Mouse (Mus musculus) urinary bladder, postnatal 4 days (tissue): ENCODE data around the gene Scg3.
"Not testable (repeated sequence)": the region's sequence is repeated elsewhere in the genome, so short reads cannot be mapped to it uniquely, and the experiment has no call there.

Source experiments
- DNase-seq, 2 experiments: peaks; one replicate each; pipeline ENCODE4 v3.0.0; 2021 to 2022; ENCODE audit warnings: low spot score in 2 of 2

Scg3 gene

DNA sequence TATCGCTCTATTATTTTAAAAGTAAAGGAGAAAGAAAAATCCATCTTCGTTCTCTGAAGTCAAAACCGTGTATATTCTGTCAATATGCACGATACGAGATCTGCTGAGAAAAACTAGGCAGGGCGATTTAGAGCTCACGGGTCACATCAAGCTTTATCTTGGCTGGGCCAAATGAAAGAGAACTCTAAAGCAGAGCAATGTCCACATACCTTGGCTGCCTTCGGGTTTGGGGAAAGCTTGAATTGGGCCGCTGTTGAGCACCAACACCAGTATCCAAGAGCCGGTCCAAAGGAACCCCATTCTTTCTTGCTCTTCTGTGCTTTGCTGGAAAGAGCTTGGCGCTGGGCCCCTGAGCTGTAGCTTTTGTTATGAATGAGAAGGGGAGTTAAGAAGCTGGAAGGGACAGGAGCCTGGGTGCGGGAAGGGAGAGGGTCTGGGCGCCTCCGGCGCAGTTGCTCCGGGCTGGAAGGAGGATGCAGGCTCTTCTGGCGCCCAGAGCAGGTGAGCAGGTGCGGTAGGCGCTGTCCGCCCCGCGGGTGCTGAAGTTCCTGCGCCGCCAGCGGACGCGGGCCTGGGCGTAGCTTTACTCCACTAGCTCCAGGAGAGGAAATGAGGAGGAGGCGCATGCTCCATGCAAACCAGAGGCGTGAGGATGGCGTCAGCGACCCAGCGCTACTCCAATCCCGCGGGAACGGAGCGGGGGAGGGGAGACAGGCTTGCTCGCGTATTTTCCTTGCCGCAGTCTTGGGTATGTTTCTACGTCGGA lies at the start of gene Scg3:
TSS of gene Scg3 (minus strand) at position 631 of the 766 bp plus-strand sequence.
- DNase-seq, result peak; percentile 57 to 77

DNA sequence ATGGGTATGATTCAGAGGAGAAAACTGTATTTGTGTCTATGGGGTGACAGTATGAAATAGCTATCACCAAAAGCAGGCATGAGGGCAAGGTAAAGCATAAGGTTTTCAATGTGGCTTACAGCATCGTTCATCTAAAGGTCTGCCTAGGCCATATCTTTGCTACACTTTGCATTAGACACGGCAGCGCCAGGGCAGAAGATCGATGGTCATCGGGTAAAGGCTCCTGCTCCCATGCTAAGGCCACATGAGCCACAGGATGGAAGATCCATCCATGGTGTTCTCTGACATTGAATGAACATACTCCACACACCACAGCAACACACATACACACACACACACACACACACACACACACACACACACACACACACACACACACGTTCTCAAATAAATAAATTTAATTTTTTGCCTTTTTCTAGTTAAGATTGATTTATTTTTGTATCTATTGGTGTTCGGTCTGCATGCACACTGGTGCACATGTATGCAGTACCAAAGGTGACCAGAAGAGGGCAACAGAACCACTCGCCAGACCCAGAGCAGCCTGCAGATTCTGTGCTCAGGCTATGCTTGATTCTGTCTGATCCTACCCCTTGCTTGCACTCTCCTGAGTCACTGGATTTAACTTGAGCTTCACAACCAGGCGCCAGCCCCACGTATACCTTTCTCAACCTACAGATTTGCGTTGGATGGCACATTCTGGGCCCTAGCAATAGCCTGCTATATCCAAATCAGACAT lies 36.3 kb upstream of the Scg3 start:
- DNase-seq, result peak; percentile 21 to 74

DNA sequence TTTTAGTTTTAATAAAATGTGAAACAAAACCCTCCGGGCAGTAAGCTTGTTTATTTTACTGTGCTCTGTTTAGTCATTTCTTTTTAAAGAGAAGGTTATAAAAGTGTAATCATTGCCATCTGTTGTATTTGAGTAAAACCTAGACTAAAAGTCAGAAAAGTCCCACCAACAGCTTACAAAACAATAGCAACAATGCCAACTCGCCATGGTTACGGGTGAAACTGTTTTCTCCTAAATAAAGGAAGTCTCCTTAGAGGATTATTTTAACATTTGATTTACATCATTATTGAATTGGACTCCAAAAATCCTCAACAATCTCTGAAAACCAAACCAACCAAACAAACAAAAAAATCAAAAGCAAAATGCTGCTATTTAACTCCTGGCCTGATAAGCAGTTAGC lies 35.6 kb upstream of the Scg3 start:
- no peak for DNase-seq

DNA sequence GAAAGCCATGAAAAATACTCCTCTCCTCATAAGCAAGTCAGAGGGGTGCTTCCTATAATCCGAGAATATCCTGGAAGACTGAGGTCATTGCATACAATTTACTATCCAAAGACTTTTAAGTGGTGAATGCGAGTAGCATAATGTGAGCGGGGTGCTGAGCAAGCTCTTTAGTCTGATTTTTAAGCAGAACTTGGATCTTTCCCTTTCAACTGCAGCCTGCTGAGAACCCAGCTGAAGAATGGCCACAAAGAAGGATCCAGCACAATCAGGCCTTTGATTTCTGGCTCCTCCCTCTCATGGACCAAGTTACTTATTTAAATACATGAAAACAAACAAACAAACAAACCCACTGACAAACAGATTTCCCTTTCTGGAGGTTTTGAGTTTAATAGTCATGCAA lies 916 bp upstream of the Scg3 start:
- no peak for DNase-seq

DNA sequence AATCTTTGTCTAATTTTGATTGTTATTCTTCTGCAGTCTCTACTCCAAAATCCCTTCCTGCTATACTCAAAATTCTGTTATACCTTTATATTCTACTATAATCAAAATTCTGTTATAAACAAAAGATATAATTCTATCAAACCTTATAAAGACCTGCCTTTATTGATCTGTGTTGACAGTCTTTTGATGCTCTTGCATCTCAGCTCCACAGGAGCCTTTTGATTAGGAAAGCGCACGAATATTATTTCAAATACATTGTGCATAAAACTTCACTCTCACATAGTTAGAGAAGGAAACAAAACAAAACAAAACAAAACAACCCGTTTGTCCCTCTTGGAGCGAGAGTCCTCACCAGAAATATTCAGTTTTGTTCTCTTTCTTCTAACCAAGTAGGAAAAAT lies 436 bp upstream of the Scg3 start:
- DNase-seq, result no peak

DNA sequence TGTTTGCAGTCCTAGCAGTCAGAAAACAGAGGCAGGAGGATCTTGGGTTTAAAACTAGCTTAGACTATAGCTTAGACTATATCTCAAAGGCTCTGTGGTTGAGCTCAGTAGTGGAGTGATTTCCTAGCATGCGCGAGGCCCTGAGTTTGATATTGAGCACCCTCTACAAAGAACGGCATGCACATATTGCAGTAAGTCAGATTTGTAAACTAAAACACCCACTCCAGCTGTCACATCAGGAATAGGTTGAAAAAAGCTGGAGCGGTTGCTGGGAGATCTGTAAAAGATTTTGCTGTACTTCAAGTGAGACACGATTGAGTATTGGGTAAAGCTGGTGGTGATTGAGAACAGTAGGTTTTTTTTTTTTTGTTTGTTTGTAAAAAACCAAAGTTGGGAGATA lies 3.2 kb downstream of the Scg3 start:
- no peak for DNase-seq

DNA sequence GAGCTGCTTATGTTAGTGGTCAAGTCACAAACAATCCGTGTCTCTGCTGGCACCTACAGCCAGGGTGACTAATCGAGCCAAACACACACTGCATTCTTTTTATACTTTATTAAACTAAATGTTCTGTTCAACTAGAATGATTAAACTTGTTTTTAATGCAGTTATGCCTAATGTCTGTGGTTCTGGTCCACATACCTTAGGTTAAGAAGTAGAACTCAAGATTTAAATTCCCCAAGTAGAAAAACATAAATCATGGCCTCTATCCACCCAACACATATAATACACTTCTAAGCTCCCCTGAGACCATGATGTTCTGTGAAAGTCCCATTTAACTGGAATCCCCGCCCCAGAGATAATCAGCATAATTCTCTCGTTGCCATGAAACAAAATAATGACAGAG lies 4.2 kb downstream of the Scg3 start:
- DNase-seq, result no peak

DNA sequence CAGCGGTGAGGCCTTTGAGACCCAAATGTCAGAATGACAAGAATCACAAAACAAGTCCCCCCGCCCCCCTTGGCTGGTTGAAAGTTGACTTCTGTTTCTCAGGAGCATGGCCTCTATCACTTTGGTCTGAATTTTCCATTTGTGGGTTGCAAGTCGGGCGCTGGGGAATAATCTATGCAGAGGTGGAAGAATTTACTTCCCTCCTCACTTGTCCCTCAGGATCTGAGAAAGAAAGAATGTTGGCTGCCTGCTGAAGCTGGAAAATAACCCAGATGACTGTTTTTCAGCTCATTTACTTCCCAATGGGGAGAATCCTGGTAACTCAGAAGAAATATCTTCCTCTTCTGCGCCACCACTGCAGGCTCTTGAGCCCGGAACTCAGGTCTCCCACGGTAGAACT lies 5.5 kb downstream of the Scg3 start:
- no peak for DNase-seq

DNA sequence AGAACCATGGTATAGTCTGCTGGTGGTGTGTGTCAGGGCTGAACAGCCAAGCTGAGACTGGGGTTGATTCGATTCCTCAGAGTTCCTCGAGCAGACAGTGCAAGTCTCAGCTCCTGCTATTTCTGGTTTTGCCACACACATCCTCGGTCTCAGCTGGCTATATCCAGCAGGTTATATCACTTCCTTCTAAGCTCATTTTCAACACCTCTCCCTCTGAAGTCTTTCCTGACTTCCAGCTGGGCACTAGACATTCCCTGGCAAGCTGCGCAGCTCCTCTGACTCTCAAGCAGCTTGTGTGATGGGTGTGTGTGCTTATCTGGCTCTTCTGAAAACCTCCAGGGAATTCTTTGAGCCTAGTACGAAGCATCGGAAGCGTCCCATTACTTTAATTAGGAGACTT lies 7.6 kb downstream of the Scg3 start:
- no peak for DNase-seq

DNA sequence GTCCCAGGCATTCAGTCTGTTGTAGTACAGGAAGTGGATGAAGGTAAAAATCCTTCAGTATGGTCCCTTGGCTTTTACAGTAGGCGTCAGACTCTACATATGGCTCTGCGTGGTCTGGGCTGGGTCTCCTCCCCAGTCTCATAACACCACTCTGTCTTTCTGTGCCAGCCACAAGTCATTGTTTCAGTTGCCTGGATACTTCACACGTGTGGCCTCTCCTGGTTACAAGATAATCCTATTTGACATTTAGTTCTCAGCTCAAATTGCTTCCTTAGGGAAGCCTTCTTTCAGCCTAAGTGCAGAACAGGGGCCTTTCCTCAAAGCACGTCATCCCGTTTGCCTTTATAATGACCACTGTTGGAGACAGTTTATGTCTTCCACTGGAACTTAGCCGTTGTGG lies 11.1 kb downstream of the Scg3 start:
- no peak for DNase-seq

DNA sequence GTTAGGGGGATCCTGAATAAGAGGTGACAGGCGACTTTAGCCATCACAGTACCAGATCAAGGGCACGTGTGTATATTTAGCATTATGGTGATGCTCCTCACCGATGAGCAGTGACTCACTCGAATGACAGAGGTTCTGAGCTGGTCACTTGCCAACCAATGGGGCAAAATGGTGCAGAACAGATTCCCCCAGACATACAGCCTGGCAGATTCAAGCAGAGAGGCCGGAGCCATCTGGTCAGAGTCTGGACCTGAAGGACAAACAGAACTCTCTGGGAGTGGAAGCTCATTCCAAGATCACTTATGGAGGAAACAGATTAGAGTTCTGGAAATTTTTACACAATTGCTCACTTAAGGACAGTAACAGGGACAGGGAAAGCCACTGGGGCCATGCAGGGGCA lies 17.2 kb downstream of the Scg3 start:
- DNase-seq, result no peak

DNA sequence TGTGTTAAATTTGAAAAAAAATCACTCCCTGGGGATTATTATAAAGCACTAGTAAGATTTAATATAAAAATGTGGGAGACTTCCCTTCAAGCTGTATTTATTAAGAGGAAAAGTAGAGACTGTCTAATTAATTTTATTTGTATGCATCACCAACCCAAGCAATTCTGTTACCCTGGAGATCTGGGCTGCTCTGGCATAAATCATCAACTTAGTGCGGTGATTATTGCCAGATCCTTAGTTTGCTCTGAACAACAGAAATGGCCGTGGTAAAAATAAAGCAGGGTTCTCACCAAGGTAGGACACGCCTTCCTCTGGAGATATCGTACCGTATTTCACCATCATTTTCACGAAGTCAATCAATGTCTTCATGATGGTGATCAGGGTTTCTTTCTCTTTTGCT lies 18.5 kb downstream of the Scg3 start:
- DNase-seq, result no peak

DNA sequence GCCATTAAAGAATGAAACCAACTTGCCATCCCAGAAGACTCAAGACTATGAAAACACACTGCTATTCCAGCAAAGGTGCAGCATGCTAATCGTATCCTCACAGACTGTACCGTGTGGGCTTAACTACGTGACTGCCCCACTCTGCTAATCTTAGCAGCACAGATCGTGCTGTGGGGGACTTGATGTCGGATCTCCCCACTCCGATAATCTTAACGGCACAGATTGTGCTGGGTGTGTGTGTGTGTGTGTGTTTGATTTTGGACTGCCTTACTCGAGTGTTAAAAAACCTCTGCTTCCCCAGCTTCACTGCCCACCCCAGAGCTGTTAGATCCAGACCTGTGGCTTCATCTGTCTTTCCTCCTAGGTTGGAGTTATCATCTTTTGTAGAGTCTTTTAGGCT lies 22.9 kb downstream of the Scg3 start:
- DNase-seq, result no peak

DNA sequence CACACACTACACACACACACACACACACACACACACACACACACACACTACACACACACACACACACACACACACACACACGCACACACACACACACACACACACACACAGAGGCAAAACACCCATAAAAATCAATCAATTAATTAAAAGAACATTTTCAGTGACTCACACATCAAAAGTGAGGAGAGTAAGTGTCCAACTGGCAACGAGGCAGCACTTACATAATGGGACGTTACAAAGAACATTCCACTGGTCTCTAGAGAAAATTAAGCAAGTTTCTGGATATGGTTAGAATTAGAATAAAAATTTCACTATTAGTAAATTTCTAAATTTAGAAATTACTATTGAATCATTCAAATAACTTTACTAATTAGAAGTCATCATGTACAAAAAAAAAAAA lies 27.4 kb downstream of the Scg3 start:
- not testable (repeated sequence) for DNase-seq

DNA sequence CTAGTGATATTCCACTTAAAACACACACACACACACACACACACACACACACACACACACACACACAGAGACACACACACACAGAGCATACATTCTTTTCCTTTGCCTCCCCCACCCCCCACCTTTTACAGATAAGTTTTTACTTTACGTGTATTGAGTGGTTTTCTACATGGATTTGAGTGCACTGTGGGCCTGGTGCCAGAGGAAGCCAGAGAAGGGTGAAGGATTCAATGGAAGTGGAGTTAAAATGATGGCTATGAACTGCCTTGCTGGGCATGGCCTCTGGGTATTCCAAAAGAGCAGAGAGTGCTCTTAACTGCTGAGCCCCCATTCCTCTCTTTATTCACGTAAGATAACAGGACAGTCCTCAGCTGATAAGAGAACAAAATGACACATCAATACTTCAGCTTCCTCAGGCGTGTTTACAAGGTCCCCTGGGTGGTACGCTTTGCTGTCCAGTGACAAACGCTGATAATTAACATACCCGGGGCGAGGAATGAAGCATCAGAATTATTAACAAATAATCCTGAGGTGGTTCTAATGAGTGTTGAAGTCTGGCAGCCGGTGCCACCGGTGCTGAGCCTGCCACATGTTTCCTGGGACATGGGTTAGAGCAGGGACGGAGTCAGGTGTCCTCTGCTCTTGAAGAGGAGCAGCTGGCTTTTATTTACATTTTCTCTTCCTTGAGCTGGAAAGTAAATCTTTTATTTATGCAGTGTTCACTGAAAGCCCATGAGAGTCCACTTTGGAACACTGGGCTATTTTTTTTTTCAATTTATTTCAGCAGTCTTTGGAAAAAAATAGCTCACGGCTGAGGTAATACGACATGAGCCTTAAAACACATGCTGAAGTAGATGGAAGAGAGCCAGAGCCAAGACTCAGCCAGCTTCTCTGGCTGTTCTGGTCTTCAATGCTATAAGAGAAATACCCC lies 29.6 kb downstream of the Scg3 start:
- DNase-seq, result no peak

DNA sequence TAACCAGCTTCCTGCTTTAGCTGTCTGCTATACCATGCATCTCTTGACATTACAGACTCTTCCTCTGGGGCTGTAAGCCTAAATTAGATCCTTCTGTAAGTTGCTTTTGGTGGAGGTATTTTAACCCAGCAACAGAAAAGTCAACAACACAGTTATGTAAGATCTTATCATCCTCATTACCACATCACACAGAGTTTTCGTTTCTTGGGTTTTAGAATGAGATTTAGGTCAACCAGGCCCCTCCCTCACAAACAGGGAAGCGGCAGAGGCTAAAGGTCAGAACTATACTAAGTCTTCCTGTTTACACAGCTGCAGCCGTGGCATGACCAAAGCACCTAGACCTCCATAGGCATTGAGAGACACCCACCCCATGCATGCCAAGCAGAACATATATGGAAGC lies 38.5 kb downstream of the Scg3 start:
- DNase-seq, result no peak

DNA sequence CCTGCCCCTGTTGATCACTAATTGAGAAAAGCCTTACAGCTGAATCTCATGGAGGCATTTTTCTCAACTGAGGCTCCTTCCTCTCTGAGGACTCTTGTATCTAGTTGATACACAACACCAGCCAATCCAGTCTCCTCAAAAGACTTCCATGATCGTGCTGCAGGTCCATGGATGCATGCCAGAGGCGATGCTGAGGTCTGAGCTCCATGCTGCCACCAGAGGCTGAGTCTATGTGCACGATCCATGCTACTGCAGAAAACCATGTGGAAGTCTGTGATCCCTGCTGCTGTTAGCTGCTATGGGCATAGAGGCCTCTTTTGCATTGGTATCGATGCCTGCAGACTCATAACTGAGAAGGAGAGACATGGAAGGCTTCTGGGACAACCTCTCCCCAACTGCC lies 49.6 kb downstream of the Scg3 start:
- DNase-seq, result no peak

DNA sequence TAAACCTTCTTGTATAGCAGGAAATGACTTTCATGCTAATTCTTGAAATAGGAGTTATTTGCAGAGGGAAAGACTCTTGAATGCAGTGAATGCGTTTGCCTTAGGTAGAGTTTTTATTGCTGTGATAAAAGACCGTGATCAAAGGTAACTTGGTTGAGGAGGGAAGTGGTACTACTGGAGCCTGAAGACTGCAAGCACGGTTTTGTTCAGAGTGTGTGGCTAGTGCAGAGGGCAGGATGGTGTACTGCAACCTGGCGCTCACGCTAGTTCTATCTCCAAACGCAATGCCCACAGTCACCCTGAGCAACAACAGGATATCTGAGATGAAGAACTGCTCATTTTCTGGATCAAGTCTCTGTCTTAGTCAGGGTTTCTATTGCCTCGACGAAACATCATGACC lies 50.3 kb downstream of the Scg3 start:
- no peak for DNase-seq

DNA sequence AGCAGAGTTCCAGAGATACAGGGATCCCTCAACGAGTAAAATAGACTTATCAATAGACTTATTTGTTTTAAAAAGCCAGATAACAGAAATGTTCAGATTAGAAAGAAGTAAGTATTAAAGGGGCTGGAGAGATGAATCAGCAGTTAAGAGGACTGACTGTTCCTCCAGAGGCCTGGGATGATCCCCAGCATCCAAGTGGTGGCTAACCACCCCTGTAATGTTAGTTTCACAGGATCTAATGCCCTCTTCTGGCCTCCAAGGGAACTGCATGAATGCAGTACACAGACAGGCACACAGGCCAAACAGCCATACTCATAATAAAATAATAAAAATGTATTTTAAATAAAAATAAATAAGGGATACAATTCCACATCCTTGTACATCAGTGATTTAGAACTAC lies 51.0 kb downstream of the Scg3 start:
- no peak for DNase-seq

DNA sequence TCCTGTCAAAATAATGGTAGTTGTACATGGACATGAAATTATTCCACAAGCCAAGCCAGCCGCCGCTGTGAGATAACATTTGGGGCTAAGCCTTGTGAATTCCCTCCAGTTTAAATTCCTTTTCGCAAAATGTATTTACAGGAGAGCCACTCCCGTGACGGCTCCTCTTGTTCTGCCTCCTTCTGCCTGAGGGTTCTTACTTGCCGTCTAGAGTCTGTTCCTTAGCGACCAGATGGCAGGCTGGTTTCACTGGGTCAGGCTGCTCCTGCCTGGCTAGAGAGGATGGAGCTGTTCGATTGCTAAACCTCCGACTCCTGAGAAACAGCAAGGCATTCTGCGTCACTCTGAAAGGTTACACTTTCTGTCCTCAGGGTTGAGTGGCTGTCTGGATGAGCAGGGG lies 51.7 kb downstream of the Scg3 start:
- no peak for DNase-seq

DNA sequence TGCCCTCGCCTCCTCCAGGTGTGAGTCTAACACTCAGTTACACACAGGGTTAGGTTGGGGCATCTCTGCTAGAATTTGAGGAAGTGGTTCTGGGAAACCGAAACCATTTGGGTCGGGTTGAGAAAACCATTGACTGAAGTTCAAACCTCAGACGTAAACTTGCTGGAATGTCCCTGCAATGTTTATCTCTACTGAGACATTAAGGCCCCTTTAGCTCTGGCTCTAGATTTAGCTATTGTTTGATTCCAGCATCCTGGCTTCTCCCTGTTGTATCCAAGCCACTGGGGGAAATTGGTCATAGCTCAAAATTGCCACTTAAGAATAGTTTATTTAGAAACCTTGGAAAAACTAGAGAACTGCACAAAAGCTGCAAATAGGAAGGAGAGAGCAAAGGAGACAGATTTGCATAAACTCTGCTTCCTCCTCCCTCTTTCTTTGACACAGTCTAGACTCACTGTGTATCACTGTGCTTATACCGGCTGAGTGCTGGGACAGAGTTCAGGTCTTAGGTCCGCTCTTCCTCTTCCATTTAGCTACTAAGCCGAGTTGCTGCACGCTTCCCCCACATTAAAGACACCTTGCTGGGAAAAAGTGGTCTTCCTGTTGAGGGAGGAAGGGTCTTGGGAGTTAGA lies 52.9 kb downstream of the Scg3 start:
- no peak for DNase-seq

DNA sequence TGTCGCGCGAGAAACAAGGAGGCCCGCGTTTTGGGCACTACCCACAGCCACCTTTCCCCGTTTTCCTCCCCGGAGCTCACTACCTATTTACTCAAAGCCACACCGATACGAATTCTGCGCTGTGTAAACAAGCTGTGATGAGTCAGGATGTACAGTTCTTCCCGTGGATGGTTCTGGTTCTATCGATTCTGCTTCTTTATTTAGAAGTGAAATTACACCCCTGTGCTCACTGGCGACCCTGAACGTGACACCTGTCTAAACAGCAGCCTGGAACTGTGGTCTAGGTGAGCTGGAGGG lies 57.6 kb downstream of the Scg3 start:
- DNase-seq, result no peak
